Mouse (Mus musculus) CH12.LX (cell line): ENCODE results near the gene Il4. TPM values are rescaled to one million over a fixed set of nuclear protein-coding genes. Genes with fewer than 3 reads are reported as not detected.
A peak's percentile ranks its signal among the peaks of the same experiment; 100 is the strongest.

Experiments
- DNase-seq: peaks from one replicate; pipeline ENCODE4 v3.0.0-alpha.2; 2013; ENCODE audit errors: extremely low read depth
- H3K27ac ChIP-seq: 2 replicates; pipeline ENCODE4 v1.5.1; 2012; ENCODE audit warnings: low read depth, mild to moderate bottlenecking, control low read depth, moderate library complexity; ENCODE audit not compliant: insufficient read depth
- H3K27me3 ChIP-seq: replicated peaks from 2 replicates; pipeline ENCODE3; 2012; ENCODE audit warnings: inconsistent platforms
- H3K36me3 ChIP-seq, 2 experiments: replicated peaks in 1 of 2; 2 replicates each; pipeline versions ENCODE3 to v1.6.1; 2012; ENCODE audit warnings: inconsistent platforms in 1 of 2, low read length in 1 of 2, mild to moderate bottlenecking in 1 of 2, mixed read lengths in 1 of 2, moderate library complexity in 1 of 2; ENCODE audit not compliant: control insufficient read depth in 1 of 2, insufficient read depth in 1 of 2
- H3K4me1 ChIP-seq, 2 experiments: 2 replicates each; pipeline ENCODE4 v1.6.1; 2012; ENCODE audit warnings: inconsistent platforms in 1 of 2, moderate library complexity in 1 of 2; ENCODE audit not compliant: insufficient read depth in 2 of 2, control insufficient read depth in 1 of 2
- H3K4me2 ChIP-seq: 2 replicates; pipeline ENCODE4 v1.6.1; 2012; ENCODE audit warnings: low read depth, mild to moderate bottlenecking, control low read depth; ENCODE audit not compliant: poor library complexity, insufficient read depth, severe bottlenecking
- H3K4me3 ChIP-seq, 3 experiments: fragments of 150-350 bp in 1 of 3; sonication (generic) in 1 of 3; replicated peaks in 1 of 3; 2 replicates each; pipeline versions ENCODE3 to v1.5.1; 2011 to 2012; ENCODE audit warnings: low read depth in 2 of 3, low read length in 2 of 3, mild to moderate bottlenecking in 2 of 3, moderate library complexity in 2 of 3, control low read depth in 1 of 3, improper control_type of control experiment in 1 of 3, inconsistent platforms in 1 of 3, mixed read lengths in 1 of 3; ENCODE audit not compliant: poor library complexity in 1 of 3
- H3K79me2 ChIP-seq: replicated peaks from 2 replicates; pipeline ENCODE4 v1.6.1; 2012; ENCODE audit warnings: mild to moderate bottlenecking, moderate library complexity; ENCODE audit not compliant: control insufficient read depth, poor library complexity, insufficient read depth, severe bottlenecking; ENCODE audit errors: extremely low read depth
- H3K9ac ChIP-seq: 2 replicates; pipeline ENCODE4 v1.6.1; 2012; ENCODE audit warnings: low read depth, mild to moderate bottlenecking, control low read depth, moderate library complexity; ENCODE audit not compliant: insufficient read depth
- H3K9me3 ChIP-seq: replicated peaks from 2 replicates; pipeline ENCODE3; 2012; ENCODE audit warnings: low read length, inconsistent platforms, mixed read lengths
- BHLHE40 ChIP-seq: IDR thresholded peaks from 2 replicates; pipeline ENCODE4 v1.6.1; 2011; ENCODE audit warnings: mild to moderate bottlenecking, low read depth, low read length, improper control_type of control experiment
- CTCF ChIP-seq, 2 experiments: IDR thresholded peaks in 1 of 2; conservative IDR thresholded peaks in 1 of 2; 2 replicates each; pipeline ENCODE4 v1.5.1; 2011 to 2012; ENCODE audit warnings: low read depth in 2 of 2, low read length in 2 of 2, improper control_type of control experiment in 1 of 2, inconsistent platforms in 1 of 2, mild to moderate bottlenecking in 1 of 2, moderate library complexity in 1 of 2
- E2F4 ChIP-seq: IDR thresholded peaks from 2 replicates; pipeline ENCODE4 v1.6.1; 2011; ENCODE audit warnings: low read depth, low read length, improper control_type of control experiment; ENCODE audit not compliant: insufficient replicate concordance
- ELF1 ChIP-seq: IDR thresholded peaks from 2 replicates; pipeline ENCODE4 v1.6.1; 2014; ENCODE audit warnings: low read depth, mild to moderate bottlenecking, inconsistent platforms, low read length, improper control_type of control experiment
- EP300 ChIP-seq: IDR thresholded peaks from 2 replicates; pipeline ENCODE4 v1.6.1; 2011; ENCODE audit warnings: low read length, improper control_type of control experiment
- ETS1 ChIP-seq: conservative IDR thresholded peaks from 2 replicates; pipeline ENCODE4 v1.6.1; 2012; ENCODE audit warnings: low read depth, mild to moderate bottlenecking, inconsistent platforms, low read length, improper control_type of control experiment, moderate library complexity
- HCFC1 ChIP-seq: IDR thresholded peaks from 2 replicates; pipeline ENCODE4 v1.6.1; 2012; ENCODE audit warnings: low read depth, mild to moderate bottlenecking, inconsistent platforms, low read length, improper control_type of control experiment
- IRF4 ChIP-seq: IDR thresholded peaks from 2 replicates; pipeline ENCODE4 v1.6.1; 2014; ENCODE audit warnings: low read depth, mild to moderate bottlenecking, inconsistent platforms, low read length, improper control_type of control experiment
- JUN ChIP-seq: IDR thresholded peaks from 2 replicates; pipeline ENCODE4 v1.6.1; 2011; ENCODE audit warnings: low read depth, mild to moderate bottlenecking, low read length, improper control_type of control experiment, moderate library complexity; ENCODE audit not compliant: insufficient read depth
- JUND ChIP-seq: conservative IDR thresholded peaks from 2 replicates; pipeline ENCODE4 v1.6.1; 2011; ENCODE audit warnings: low read depth, low read length, improper control_type of control experiment
- MAZ ChIP-seq: IDR thresholded peaks from 2 replicates; pipeline ENCODE4 v1.6.1; 2012; ENCODE audit warnings: low read depth, mild to moderate bottlenecking, inconsistent platforms, low read length, improper control_type of control experiment, moderate library complexity
- MEF2A ChIP-seq: IDR thresholded peaks from 2 replicates; pipeline ENCODE4 v1.6.1; 2014; ENCODE audit warnings: low read depth, mild to moderate bottlenecking, inconsistent platforms, low read length, improper control_type of control experiment, borderline replicate concordance
- MYC ChIP-seq: IDR thresholded peaks from 2 replicates; pipeline ENCODE4 v1.6.1; 2011; ENCODE audit warnings: low read depth, mild to moderate bottlenecking, improper control_type of control experiment, low read length
- NELFE ChIP-seq: IDR thresholded peaks from 2 replicates; pipeline ENCODE4 v1.6.1; 2011; ENCODE audit warnings: low read depth, low read length, improper control_type of control experiment
- POLR2A ChIP-seq: IDR thresholded peaks from 2 replicates; pipeline ENCODE4 v1.6.1; 2011; ENCODE audit warnings: low read depth, mild to moderate bottlenecking, improper control_type of control experiment, low read length
- POLR2AphosphoS2 ChIP-seq: IDR thresholded peaks from 2 replicates; pipeline ENCODE4 v1.6.1; 2011; ENCODE audit warnings: low read depth, low read length, improper control_type of control experiment
- RAD21 ChIP-seq: IDR thresholded peaks from 2 replicates; pipeline ENCODE4 v1.6.1; 2011; ENCODE audit warnings: low read depth, mild to moderate bottlenecking, low read length, improper control_type of control experiment, moderate library complexity
- SIN3A ChIP-seq: IDR thresholded peaks from 2 replicates; pipeline ENCODE4 v1.6.1; 2012; ENCODE audit warnings: low read length, improper control_type of control experiment, inconsistent platforms
- SMC3 ChIP-seq: IDR thresholded peaks from 2 replicates; pipeline ENCODE4 v1.6.1; 2011; ENCODE audit warnings: low read depth, low read length, improper control_type of control experiment
- TBP ChIP-seq: conservative IDR thresholded peaks from 2 replicates; pipeline ENCODE4 v1.6.1; 2011; ENCODE audit warnings: low read depth, low read length, improper control_type of control experiment
- UBTF ChIP-seq: IDR thresholded peaks from 2 replicates; pipeline ENCODE4 v1.6.1; 2012; ENCODE audit warnings: low read depth, mild to moderate bottlenecking, inconsistent platforms, low read length, improper control_type of control experiment, moderate library complexity
- USF1 ChIP-seq: IDR thresholded peaks from 2 replicates; pipeline ENCODE4 v1.6.1; 2014; ENCODE audit warnings: low read depth, mild to moderate bottlenecking, inconsistent platforms, low read length, improper control_type of control experiment
- ZKSCAN1 ChIP-seq: IDR thresholded peaks from 2 replicates; pipeline ENCODE4 v1.6.1; 2012; ENCODE audit warnings: low read depth, inconsistent platforms, low read length, improper control_type of control experiment, borderline replicate concordance
- ZMIZ1 ChIP-seq: IDR thresholded peaks from 2 replicates; pipeline ENCODE4 v1.6.1; 2012; ENCODE audit warnings: low read depth, mild to moderate bottlenecking, inconsistent platforms, low read length, improper control_type of control experiment
- ZNF384 ChIP-seq: IDR thresholded peaks from 2 replicates; pipeline ENCODE4 v1.6.1; 2012; ENCODE audit warnings: low read depth, low read length, improper control_type of control experiment, inconsistent platforms
- dilution Hi-C: fragments of 300-500 bp; cut with MboI; formaldehyde crosslinking; loops from 2 replicates; pipeline ENCODE4 v1.14.3; 2020; ENCODE audit warnings: low sequenced_read_pairs; ENCODE audit not compliant: extremely low pct_unique_long_range_greater_than_20kb, extremely low pct_ligation_motif_present
- in situ Hi-C: fragments of 300-500 bp; cut with MboI; formaldehyde crosslinking; loops from 3 replicates; pipeline ENCODE4 v1.14.3; 2019; ENCODE audit warnings: low sequenced_read_pairs, low pct_ligation_motif_present, low pct_unique_long_range_greater_than_20kb, mixed read lengths
- polyA plus RNA-seq: library from polyadenylated mRNA; unstranded; fragments of >175 nt; gene quantifications from 2 replicates; pipeline ENCODE4 v1.2.1, GENCODE M21; 2012; ENCODE audit warnings: low read depth; ENCODE audit not compliant: insufficient read length
- total RNA-seq, 2 experiments: library from RNA; depleted of rRNA; stranded (reverse); fragments of 300-350 nt in 1 of 2; fragments of >200 nt in 1 of 2; gene quantifications; 2 replicates each; pipeline ENCODE4 v1.2.3; 2012 to 2014

Gene Il4
- total and polyA plus RNA-seq, 3 experiments = 19.5 to 75.5 (median 35.6) TPM

DNA sequence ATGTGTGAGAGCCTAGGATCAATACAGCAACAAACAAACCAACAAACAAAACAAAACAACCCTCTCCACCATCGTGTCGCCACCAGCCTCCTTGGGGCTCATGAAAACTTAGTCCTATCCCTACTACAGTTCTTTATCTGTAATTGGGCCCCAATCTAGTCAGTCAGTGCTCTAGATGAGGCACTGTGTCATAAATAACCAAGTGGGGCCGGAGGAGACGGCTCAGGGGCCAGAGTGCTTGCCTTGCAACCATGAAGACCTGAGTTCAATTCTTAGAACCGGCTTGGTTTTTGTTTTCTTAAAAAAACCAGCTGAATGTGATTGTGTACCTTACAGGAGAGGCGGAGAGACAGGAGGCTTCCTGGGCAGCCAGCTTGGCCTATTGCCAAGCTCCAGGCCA, 3.3 kb downstream of the Il4 start:
- Histone ChIP-seq H3K27me3 (no peaks in the 10 kb centered on the region), H3K9ac (peak overlapping the region; percentile 97), H3K9me3 (peaks cover 28% of the 10 kb centered on the region), H3K36me3 (peaks cover 20 to 46% of the 10 kb centered on the region in 2 experiments), H3K4me1 (peaks cover 23 to 46% of the 10 kb centered on the region in 2 experiments), H3K27ac (peak overlapping the region; percentile 86), H3K79me2 (peaks cover 25% of the 10 kb centered on the region), H3K4me2 (peak overlapping the region; percentile 79), H3K4me3 (peak overlapping the region; percentile 64 to 88 (median 69))
- dilution Hi-C loops = no loop called here
- DNase-seq = no peak
- in situ Hi-C loops = no loop called here
- TF ChIP-seq EP300 = no peak
- no peak for TF ChIP-seq HCFC1
- TF ChIP-seq POLR2AphosphoS2 = no peak
- TF ChIP-seq ZKSCAN1 = no peak
- no peak for TF ChIP-seq MEF2A
- TF ChIP-seq ZMIZ1 = no peak
- TF ChIP-seq E2F4 = no peak
- TF ChIP-seq MAZ = no peak

- Histone ChIP-seq H3K4me1 (peaks cover 42 to 69% of the 10 kb centered on the region in 2 experiments), H3K9me3 (peaks cover 28% of the 10 kb centered on the region), H3K36me3 (peaks cover 20 to 52% of the 10 kb centered on the region in 2 experiments), H3K9ac (no peak overlapping the region), H3K4me2 (no peak overlapping the region), H3K4me3 (no peak overlapping the region), H3K27ac (peak overlapping the region; percentile 45), H3K79me2 (peaks cover 5% of the 10 kb centered on the region; the same call in 1 of the 2 replicates), H3K27me3 (no peaks in the 10 kb centered on the region)
- dilution Hi-C loops = no loop called here
- DNase-seq = peak; percentile 63
- TF ChIP-seq CTCF (conservative IDR thresholded peaks at IDR 0.05 in 1 of 2, IDR thresholded peaks at IDR 0.05 in 1 of 2; ENCODE audit: low read depth in 2 of 2, low read length in 2 of 2) (no peak), MYC (no peak), HCFC1 (no peak), ZKSCAN1 (no peak), POLR2A (0 out of 2 replicates have a peak, but pooled peaks have one; percentile 25), EP300 (peak; percentile 53), ZNF384 (peak; percentile 43; the same call in 1 of the 2 replicates), MEF2A (peak; percentile 77), RAD21 (no peak), SIN3A (no peak), ZMIZ1 (no peak), POLR2AphosphoS2 (no peak), ELF1 (no peak), IRF4 (peak; percentile 22; the same call in 1 of the 2 replicates), NELFE (no peak), TBP (0 out of 2 replicates have a peak, but pooled peaks have one; percentile 5), MAZ (peak; percentile 47; the same call in 1 of the 2 replicates), SMC3 (no peak), ETS1 (no peak), UBTF (0 out of 2 replicates have a peak, but pooled peaks have one; percentile 60), BHLHE40 (peak; percentile 48), USF1 (no peak), JUND (peak; percentile 53; the same call in 1 of the 2 replicates), JUN (no peak)
- in situ Hi-C loops = no loop called here
Observed at GRCm38 (mm10) chr11:53609672-53610071, 8.8 kb downstream of the Il4 start.
